Mouse (Mus musculus): ENCODE data around the gene Ddx23. TPM values are rescaled to one million over a fixed set of nuclear protein-coding genes. Genes with fewer than 3 reads are reported as not detected.

The Ddx23 gene
- polyA plus RNA-seq, 1 experiment: 81.0 TPM

DNA sequence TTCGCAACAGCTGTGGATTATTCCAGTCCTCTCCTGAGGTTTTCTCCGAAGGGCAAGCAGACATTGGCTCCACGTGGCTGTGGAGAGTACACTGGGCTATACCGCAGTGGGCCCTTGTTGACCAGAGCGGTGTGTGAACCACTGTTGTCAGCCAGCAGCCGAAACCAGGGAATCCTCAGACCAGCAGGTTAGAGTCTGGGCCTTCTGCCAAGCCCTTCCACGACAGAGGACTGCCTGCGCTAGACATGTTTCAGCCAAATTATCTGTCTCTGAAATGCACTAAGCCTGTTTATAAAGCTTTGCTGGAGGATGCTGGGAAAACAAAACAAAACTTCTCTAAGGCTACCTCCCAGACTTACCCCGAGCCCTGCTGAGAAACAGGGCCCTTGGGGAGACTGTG lies 48.1 kb downstream of the Ddx23 start:
- Histone ChIP-seq H3K4me1 (ENCODE audit: control insufficient read depth, insufficient read depth, low read length) (no peaks in the 10 kb centered on the region), H3K4me3 (replicated peaks; ENCODE audit: control insufficient read depth, low read depth, low read length) (no peak overlapping the region), H3K27ac (ENCODE audit: control insufficient read depth, insufficient read depth, low read depth, low read length, poor library complexity) (no peak overlapping the region)
- WGBS: 62% methylated on average over 9 of the region's 9 CpGs
- no peak for TF ChIP-seq POLR2A (IDR thresholded peaks at IDR 0.05; ENCODE audit: borderline replicate concordance, control insufficient read depth, low read depth, low read length)

DNA sequence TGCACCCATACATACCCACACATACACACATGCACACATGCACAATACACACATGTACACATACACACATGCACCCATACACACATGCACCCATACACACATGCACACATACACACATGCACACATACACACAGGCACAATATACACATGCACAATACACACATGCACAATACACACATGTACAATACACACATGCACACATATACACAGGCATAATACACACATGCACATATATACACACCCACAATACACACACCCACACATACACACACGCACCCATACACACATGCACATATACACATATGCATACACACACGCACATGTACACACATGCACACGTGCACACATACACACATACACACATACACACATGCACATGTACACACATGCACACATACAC lies 50.5 kb downstream of the Ddx23 start:
- TF ChIP-seq POLR2A (IDR thresholded peaks at IDR 0.05; ENCODE audit: borderline replicate concordance, control insufficient read depth, low read depth, low read length) (no peak), CTCF (IDR thresholded peaks at IDR 0.05; ENCODE audit: control insufficient read depth, insufficient read depth, low read length) (no peak)
- 86% methylated on average over 3 of the region's 3 CpGs for WGBS
- no peak overlapping the region for H3K27ac ChIP-seq (ENCODE audit: control insufficient read depth, insufficient read depth, low read depth, low read length, poor library complexity)

DNA sequence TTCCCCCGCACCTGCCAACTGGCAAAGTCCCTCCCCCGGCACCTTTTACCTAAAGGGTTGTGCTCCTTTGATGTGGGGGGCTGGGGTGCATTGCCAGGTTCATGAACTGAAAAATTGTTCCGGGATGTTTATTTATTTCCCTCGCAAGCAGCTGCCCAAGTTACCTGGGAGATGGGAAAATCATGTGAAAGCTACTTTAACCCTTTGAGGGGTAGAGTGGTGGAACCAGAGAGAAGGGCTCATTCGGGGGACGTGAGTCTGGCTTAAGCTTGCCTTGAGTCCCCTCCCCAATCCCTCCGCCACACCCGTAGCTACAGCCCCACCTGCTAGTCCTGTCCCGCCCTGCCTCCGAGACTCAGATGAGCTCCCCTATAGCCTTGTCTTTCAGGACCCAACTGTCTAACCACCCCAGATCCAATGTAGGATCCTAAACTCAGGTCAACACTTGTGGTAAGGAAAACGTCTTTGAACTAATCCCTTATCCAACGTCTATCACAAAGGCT lies 52.5 kb downstream of the Ddx23 start:
- Histone ChIP-seq H3K4me3 (replicated peaks; ENCODE audit: control insufficient read depth, low read depth, low read length) (peak overlapping the region; percentile 49), H3K4me1 (ENCODE audit: control insufficient read depth, insufficient read depth, low read length) (no peaks in the 10 kb centered on the region), H3K27ac (ENCODE audit: control insufficient read depth, insufficient read depth, low read depth, low read length, poor library complexity) (peak overlapping the region; percentile 71)
- TF ChIP-seq CTCF (IDR thresholded peaks at IDR 0.05; ENCODE audit: control insufficient read depth, insufficient read depth, low read length): no peak
- no peak for TF ChIP-seq POLR2A (IDR thresholded peaks at IDR 0.05; ENCODE audit: borderline replicate concordance, control insufficient read depth, low read depth, low read length)
- WGBS: 14% methylated on average over 12 of the region's 12 CpGs

More for the DNA sequence above, 50.5 kb downstream of the Ddx23 start:
- Histone ChIP-seq H3K4me1 (ENCODE audit: control insufficient read depth, insufficient read depth, low read length) (no peaks in the 10 kb centered on the region), H3K4me3 (replicated peaks; ENCODE audit: control insufficient read depth, low read depth, low read length) (no peak overlapping the region)

DNA sequence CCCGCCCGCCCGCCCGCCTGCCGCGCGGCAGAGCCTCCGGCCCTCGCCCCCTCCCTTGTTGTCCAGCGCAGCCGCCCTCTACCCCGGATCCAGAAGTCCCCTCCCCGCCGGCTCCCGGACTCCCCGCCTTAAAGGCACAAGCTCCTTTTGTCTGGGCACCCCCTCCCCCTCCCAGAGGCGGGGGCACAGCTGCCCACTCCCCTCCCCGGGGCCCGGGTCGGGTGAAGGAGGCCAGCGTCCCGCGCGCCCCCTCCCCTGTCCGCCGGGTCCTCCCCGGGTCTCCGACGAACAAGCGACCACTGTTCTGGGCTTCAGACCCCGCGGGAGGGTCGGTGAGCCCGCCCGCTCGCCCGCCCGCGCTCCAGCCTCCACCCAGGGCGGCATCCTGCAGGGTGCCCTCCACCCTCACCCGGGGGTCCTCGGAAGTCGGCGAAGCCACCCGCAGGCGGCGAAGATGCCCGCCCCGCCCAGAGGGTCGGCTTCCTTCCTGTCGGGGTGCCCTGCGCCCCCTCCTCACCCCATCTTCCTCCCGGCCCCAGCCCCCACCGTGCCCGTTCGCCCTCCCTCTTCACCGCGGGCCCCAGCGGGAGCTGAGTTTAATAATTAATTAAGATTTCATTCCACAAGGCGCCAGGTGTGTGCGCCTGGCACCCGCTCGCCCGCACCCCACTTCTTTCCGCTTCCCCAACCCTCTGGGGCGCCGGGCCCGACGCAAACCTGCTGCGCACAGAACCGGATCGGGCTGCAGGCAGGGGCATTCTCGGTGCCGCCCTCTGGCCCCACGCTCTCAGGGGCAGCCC lies 53.2 kb downstream of the Ddx23 start, which contains the start of gene Adcy6:
TSS of gene Adcy6 (minus strand) at position 746 of the 800 bp plus-strand sequence.
- Histone ChIP-seq H3K4me1 (ENCODE audit: control insufficient read depth, insufficient read depth, low read length) (no peaks in the 10 kb centered on the region), H3K27ac (ENCODE audit: control insufficient read depth, insufficient read depth, low read depth, low read length, poor library complexity) (peak within 1 kb of the TSS; percentile 84), H3K4me3 (replicated peaks; ENCODE audit: control insufficient read depth, low read depth, low read length) (peak within 1 kb of the TSS; percentile 80)
- TF ChIP-seq POLR2A (IDR thresholded peaks at IDR 0.05; ENCODE audit: borderline replicate concordance, control insufficient read depth, low read depth, low read length) (no peak), CTCF (IDR thresholded peaks at IDR 0.05; ENCODE audit: control insufficient read depth, insufficient read depth, low read length) (no peak)
- WGBS: 1% methylated on average over 73 of the region's 75 CpGs

DNA sequence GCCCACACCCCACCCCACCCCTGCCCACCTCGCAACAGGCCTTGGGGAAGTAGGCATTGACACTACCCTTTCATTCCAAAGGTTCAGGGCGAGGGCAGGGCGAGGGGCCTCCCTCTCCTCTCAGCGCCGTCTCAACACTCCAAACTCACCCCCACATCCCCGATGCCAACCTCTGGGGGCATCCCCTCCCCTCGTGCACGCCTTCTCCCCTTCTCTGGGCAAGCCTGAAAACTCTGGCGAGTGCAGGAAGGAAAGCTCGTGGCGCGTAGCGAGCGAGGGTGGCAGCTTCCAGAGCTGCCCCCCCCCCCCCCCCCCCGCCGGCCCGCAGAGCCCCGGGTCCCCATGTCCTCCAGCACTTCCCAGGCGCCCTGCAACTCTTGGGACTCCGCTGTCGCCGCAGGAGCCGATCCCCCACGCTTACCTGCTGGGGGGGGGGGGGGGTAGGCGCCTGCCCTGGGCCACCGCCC lies 53.9 kb downstream of the Ddx23 start:
- Histone ChIP-seq H3K4me1 (ENCODE audit: control insufficient read depth, insufficient read depth, low read length) (peaks cover 1% of the 10 kb centered on the region), H3K4me3 (replicated peaks; ENCODE audit: control insufficient read depth, low read depth, low read length) (peak overlapping the region; percentile 80), H3K27ac (ENCODE audit: control insufficient read depth, insufficient read depth, low read depth, low read length, poor library complexity) (peak overlapping the region; percentile 84)
- TF ChIP-seq POLR2A (IDR thresholded peaks at IDR 0.05; ENCODE audit: borderline replicate concordance, control insufficient read depth, low read depth, low read length) (peak; percentile 35; the same call in 1 of the 2 replicates), CTCF (IDR thresholded peaks at IDR 0.05; ENCODE audit: control insufficient read depth, insufficient read depth, low read length) (no peak)
- under 1% methylated on average over 12 of the region's 26 CpGs for WGBS

DNA sequence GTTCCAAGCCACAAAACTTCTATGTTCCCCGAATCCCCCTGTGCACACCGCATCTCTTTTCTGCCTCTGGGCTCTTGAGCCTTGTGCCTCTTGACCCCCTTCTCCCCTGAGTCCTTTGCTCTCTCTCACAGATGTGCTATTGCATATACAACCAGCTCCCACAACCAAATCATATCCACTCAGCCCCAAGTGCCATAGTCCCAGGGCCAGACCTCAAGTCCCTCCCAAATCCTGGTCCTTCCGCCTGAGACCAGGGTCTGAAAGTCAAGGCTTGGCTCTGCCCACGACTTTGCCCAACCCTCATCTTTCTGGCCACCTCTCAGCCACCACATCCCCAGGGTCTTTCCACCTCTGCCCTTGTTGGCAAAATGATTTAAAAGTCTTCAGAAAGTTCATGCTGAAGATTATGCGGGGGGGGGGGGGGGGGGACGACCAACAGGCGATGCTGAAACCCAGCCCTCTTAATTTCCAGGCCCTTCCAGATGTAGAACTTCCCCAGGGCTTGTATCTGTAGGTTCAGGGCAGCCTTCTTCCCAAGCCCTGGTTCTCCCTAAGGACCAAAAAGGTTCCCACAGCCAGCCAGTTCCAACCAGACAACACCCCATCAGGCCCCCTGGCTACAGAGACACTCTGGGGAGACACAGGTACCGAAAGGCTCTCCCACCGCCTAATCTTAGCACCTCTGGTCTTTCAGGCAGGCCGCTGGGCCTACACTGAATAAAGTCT lies 54.5 kb downstream of the Ddx23 start:
- Histone ChIP-seq H3K4me1 (ENCODE audit: control insufficient read depth, insufficient read depth, low read length) (peaks cover 4% of the 10 kb centered on the region), H3K4me3 (replicated peaks; ENCODE audit: control insufficient read depth, low read depth, low read length) (peak overlapping the region; percentile 80), H3K27ac (ENCODE audit: control insufficient read depth, insufficient read depth, low read depth, low read length, poor library complexity) (peak overlapping the region; percentile 84)
- TF ChIP-seq POLR2A (IDR thresholded peaks at IDR 0.05; ENCODE audit: borderline replicate concordance, control insufficient read depth, low read depth, low read length): no peak
- WGBS: 19% methylated on average over 10 of the region's 10 CpGs

DNA sequence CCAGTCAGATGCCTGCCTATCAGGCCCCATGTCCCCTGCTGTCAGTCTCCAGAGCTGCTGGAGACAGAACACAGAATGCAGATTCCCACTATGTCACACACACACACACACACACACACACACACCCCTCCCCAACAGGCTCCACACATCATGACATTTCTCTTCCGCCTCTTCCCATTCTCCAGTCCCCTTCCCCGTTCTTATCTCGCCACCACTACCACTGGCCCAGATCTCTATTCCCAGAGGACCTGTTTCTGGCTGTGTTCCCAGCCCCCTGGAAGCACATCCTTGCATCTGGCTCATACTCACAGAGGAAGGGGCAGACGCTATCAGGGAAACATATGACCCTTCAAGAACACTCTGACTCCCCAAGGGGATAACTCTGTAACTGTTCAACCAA lies 55.1 kb downstream of the Ddx23 start:
- peak overlapping the region; percentile 84 for H3K27ac ChIP-seq (ENCODE audit: control insufficient read depth, insufficient read depth, low read depth, low read length, poor library complexity)
- peak overlapping the region; percentile 54 for H3K4me3 ChIP-seq (replicated peaks; ENCODE audit: control insufficient read depth, low read depth, low read length)
- 59% methylated on average over 4 of the region's 4 CpGs for WGBS
- H3K4me1 ChIP-seq (ENCODE audit: control insufficient read depth, insufficient read depth, low read length): peaks cover 4% of the 10 kb centered on the region
- TF ChIP-seq POLR2A (IDR thresholded peaks at IDR 0.05; ENCODE audit: borderline replicate concordance, control insufficient read depth, low read depth, low read length) (no peak), CTCF (IDR thresholded peaks at IDR 0.05; ENCODE audit: control insufficient read depth, insufficient read depth, low read length) (no peak)

DNA sequence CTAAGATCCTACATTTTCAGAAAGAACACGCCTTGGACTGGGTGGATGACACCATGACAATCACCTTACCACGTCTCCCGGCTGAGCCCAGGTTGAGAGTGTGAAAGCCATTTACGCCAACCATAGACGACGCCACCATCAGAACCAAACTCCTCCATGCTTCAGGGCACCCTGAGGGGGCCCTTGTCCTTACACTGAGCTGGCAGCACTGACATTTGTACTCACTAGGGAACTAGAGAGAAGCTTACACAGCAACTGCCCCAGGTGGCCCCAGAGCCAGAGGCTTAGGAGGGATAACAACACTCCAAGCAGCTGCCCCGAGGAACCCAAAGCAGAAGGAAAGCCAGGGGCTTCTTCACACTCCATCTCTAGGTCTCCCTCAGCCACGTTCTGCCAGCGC lies 56.0 kb downstream of the Ddx23 start:
- 65% methylated on average over 9 of the region's 9 CpGs for WGBS
- Histone ChIP-seq H3K4me3 (replicated peaks; ENCODE audit: control insufficient read depth, low read depth, low read length) (peak overlapping the region; percentile 28), H3K4me1 (ENCODE audit: control insufficient read depth, insufficient read depth, low read length) (peaks cover 4% of the 10 kb centered on the region), H3K27ac (ENCODE audit: control insufficient read depth, insufficient read depth, low read depth, low read length, poor library complexity) (peak overlapping the region; percentile 84)
- no peak for TF ChIP-seq POLR2A (IDR thresholded peaks at IDR 0.05; ENCODE audit: borderline replicate concordance, control insufficient read depth, low read depth, low read length)
- TF ChIP-seq CTCF (IDR thresholded peaks at IDR 0.05; ENCODE audit: control insufficient read depth, insufficient read depth, low read length): no peak

Measured in bone marrow, adult 2 months (tissue).